Mouse (Mus musculus) midbrain, embryonic 16.5 days (tissue): ENCODE results near the gene Pax5. TPM values are rescaled to one million over a fixed set of nuclear protein-coding genes. Genes with fewer than 3 reads are reported as not detected.

Source experiments
- ATAC-seq: fragments of 200-750 bp; cut with Nextera tagmentation; 2 replicates; pipeline ENCODE4 v1.8.0; 2017; ENCODE audit warnings: moderate TSS enrichment
- H3K27ac ChIP-seq: fragments of 300-500 bp; sonication (generic); 2 replicates; pipeline ENCODE4 v1.5.1; 2014; ENCODE audit warnings: mild to moderate bottlenecking, low read length, mixed read lengths
- H3K27me3 ChIP-seq: fragments of 300-500 bp; sonication (generic); 2 replicates; pipeline ENCODE4 v1.6.1; 2014; ENCODE audit warnings: low read depth, low read length, mixed read lengths; ENCODE audit not compliant: control insufficient read depth, insufficient read depth
- H3K36me3 ChIP-seq: fragments of 300-500 bp; sonication (generic); 2 replicates; pipeline ENCODE4 v1.6.1; 2014; ENCODE audit warnings: mild to moderate bottlenecking, low read length, moderate library complexity, mixed read lengths; ENCODE audit not compliant: control insufficient read depth, insufficient read depth
- H3K4me1 ChIP-seq: fragments of 300-500 bp; sonication (generic); 2 replicates; pipeline ENCODE4 v1.6.1; 2014; ENCODE audit warnings: mild to moderate bottlenecking, low read length, mixed read lengths; ENCODE audit not compliant: control insufficient read depth, insufficient read depth
- H3K4me2 ChIP-seq: fragments of 300-500 bp; sonication (generic); 2 replicates; pipeline ENCODE4 v1.6.1; 2014; ENCODE audit warnings: mild to moderate bottlenecking, low read length, mixed read lengths
- H3K4me3 ChIP-seq: fragments of 300-500 bp; sonication (generic); 2 replicates; pipeline ENCODE4 v1.5.1; 2014; ENCODE audit warnings: low read depth, mild to moderate bottlenecking, low read length, moderate library complexity, mixed read lengths
- H3K9ac ChIP-seq: fragments of 300-500 bp; sonication (generic); 2 replicates; pipeline ENCODE4 v1.6.1; 2014; ENCODE audit warnings: low read depth, low read length, mixed read lengths
- H3K9me3 ChIP-seq: fragments of 300-500 bp; sonication (generic); replicated peaks from 2 replicates; pipeline ENCODE4 v1.6.1; 2014; ENCODE audit warnings: mild to moderate bottlenecking, low read length, mixed read lengths; ENCODE audit not compliant: control insufficient read depth, poor library complexity, severe bottlenecking
- WGBS: fragments of 180-500 bp; shearing (Covaris S2); extraction: QIAGEN DNeasy Blood & Tissue Kit; methylation state at CpG from one replicate; pipeline ENCODE4 v1.1.7; 2014; 5-methylcytosine and 5-hydroxymethylcytosine counted together
- polyA plus RNA-seq: library from polyadenylated mRNA; unstranded; fragments of >200 nt; fragmentation: Nextera tagmentation; extraction: Ambion mirVana; gene quantifications from 2 replicates; pipeline ENCODE4 v1.2.1, GENCODE M21; 2015

Gene Pax5
- polyA plus RNA-seq, 1 experiment from 2014 or later = 3.6 TPM

DNA sequence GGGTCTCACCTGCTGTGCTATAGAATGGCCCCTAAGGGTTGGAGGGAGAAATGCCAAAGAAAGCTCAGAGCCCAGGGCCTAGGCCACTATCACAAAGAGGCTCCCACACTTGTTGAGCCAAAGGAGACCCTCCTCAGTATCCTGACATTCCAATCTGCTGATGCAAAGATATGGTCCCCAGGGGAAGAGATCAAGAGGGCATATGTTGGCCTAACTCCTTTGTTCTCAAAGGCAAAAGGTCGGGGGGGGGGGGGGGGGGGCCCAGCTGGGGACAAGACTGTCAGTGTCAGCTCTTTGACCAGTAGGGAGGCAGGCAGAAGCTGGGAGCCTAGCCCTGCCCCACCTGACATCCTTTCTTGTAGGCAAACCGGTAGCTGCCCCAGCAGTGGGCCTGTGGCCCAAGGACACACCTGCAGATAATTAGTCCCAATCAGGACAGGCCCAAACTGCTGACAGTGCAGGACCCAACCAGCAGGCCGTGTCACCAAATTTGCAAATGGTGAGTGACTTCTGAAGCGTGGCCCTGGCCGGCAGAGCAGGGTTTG is 108.0 kb downstream of the Pax5 start:
- no peak overlapping the region for H3K9ac ChIP-seq
- H3K4me2 ChIP-seq = no peak overlapping the region
- no peaks in the 10 kb centered on the region for H3K27me3 ChIP-seq
- 18% methylated on average over 5 of the region's 5 CpGs for WGBS
- H3K27ac ChIP-seq = no peak overlapping the region
- peaks cover 10% of the 10 kb centered on the region for H3K4me1 ChIP-seq
- no peak for ATAC-seq
- H3K36me3 ChIP-seq = no peaks in the 10 kb centered on the region
- no peak overlapping the region for H3K4me3 ChIP-seq
- H3K9me3 ChIP-seq = no peaks in the 10 kb centered on the region

GRCm38 (mm10) chr4:44601370-44601769 is 108.9 kb downstream of the Pax5 start:
- WGBS = 63% methylated on average over 8 of the region's 8 CpGs
- no peaks in the 10 kb centered on the region for H3K36me3 ChIP-seq
- no peak overlapping the region for H3K4me2 ChIP-seq
- no peaks in the 10 kb centered on the region for H3K27me3 ChIP-seq
- H3K27ac ChIP-seq = no peak overlapping the region
- no peak overlapping the region for H3K4me3 ChIP-seq
- no peaks in the 10 kb centered on the region for H3K9me3 ChIP-seq
- H3K9ac ChIP-seq = no peak overlapping the region
- ATAC-seq = no peak
- peaks cover 10% of the 10 kb centered on the region for H3K4me1 ChIP-seq

- Histone ChIP-seq H3K27me3 (no peaks in the 10 kb centered on the region), H3K4me2 (no peak overlapping the region), H3K9me3 (no peaks in the 10 kb centered on the region), H3K27ac (no peak overlapping the region), H3K36me3 (no peaks in the 10 kb centered on the region), H3K9ac (no peak overlapping the region), H3K4me1 (peaks cover 10% of the 10 kb centered on the region), H3K4me3 (no peak overlapping the region)
- 36% methylated on average over 5 of the region's 5 CpGs for WGBS
- ATAC-seq = no peak
Measured at GRCm38 (mm10) chr4:44600875-44601274, 109.4 kb downstream of the Pax5 start.

GRCm38 (mm10) chr4:44597965-44598364 is 112.3 kb downstream of the Pax5 start:
- no peaks in the 10 kb centered on the region for H3K9me3 ChIP-seq
- WGBS = 81% methylated on average over 9 of the region's 9 CpGs

GRCm38 (mm10) chr4:44593091-44593490 is 117.2 kb downstream of the Pax5 start:
- no peak for ATAC-seq
- Histone ChIP-seq H3K4me3 (no peak overlapping the region), H3K27ac (no peak overlapping the region)

More at GRCm38 (mm10) chr4:44597965-44598364, 112.3 kb downstream of the Pax5 start:
- peaks cover 10% of the 10 kb centered on the region for H3K4me1 ChIP-seq
- no peaks in the 10 kb centered on the region for H3K27me3 ChIP-seq
- no peak overlapping the region for H3K4me3 ChIP-seq
- no peak overlapping the region for H3K27ac ChIP-seq
- no peaks in the 10 kb centered on the region for H3K36me3 ChIP-seq
- no peak overlapping the region for H3K4me2 ChIP-seq
- no peak overlapping the region for H3K9ac ChIP-seq
- ATAC-seq = no peak

DNA sequence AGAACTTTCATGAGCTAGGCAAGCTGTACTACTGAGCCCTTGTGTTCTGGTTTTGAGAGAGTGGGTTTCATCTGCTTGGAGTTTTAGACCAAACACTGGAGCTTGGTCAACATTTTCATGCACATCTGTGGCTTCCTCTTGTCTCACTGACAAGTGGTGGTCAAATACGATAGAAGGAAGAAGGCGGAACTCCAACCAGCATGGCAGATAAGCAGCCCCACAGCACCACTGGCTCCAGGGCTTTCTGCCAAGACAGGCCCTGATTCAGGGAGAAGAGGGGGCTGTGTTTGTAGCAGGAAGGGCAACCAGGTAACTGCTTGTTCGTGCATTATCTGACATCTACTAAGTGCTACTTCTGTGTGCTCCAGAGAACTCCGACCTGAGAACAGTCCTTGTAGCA is 127.6 kb downstream of the Pax5 start:
- no peaks in the 10 kb centered on the region for H3K27me3 ChIP-seq
- no peak overlapping the region for H3K27ac ChIP-seq
- H3K9me3 ChIP-seq = no peaks in the 10 kb centered on the region
- H3K4me2 ChIP-seq = no peak overlapping the region
- H3K36me3 ChIP-seq = no peaks in the 10 kb centered on the region
- no peaks in the 10 kb centered on the region for H3K4me1 ChIP-seq
- no peak for ATAC-seq
- no peak overlapping the region for H3K4me3 ChIP-seq
- H3K9ac ChIP-seq = no peak overlapping the region
- 92% methylated on average over 4 of the region's 4 CpGs for WGBS

More at GRCm38 (mm10) chr4:44593091-44593490, 117.2 kb downstream of the Pax5 start:
- Histone ChIP-seq H3K9ac (no peak overlapping the region), H3K4me1 (no peaks in the 10 kb centered on the region), H3K9me3 (no peaks in the 10 kb centered on the region), H3K4me2 (no peak overlapping the region), H3K27me3 (no peaks in the 10 kb centered on the region), H3K36me3 (no peaks in the 10 kb centered on the region)
- 92% methylated on average over 2 of the region's 2 CpGs for WGBS

- no peak overlapping the region for H3K27ac ChIP-seq
- peaks cover 4% of the 10 kb centered on the region for H3K4me1 ChIP-seq
- no peak overlapping the region for H3K4me2 ChIP-seq
- no peak overlapping the region for H3K4me3 ChIP-seq
- no peaks in the 10 kb centered on the region for H3K9me3 ChIP-seq
- peaks cover 4% of the 10 kb centered on the region; the same call in 1 of the 2 replicates for H3K27me3 ChIP-seq
- H3K9ac ChIP-seq = no peak overlapping the region
- 64% methylated on average over 5 of the region's 5 CpGs for WGBS
- no peaks in the 10 kb centered on the region for H3K36me3 ChIP-seq
- ATAC-seq = no peak
Measured at GRCm38 (mm10) chr4:44578591-44578990, 131.7 kb downstream of the Pax5 start.

GRCm38 (mm10) chr4:44577293-44577692 is 133.0 kb downstream of the Pax5 start:
- ATAC-seq = no peak
- H3K4me3 ChIP-seq = no peak overlapping the region

GRCm38 (mm10) chr4:44576786-44577185 is 133.5 kb downstream of the Pax5 start:
- Histone ChIP-seq H3K27me3 (peaks cover 4% of the 10 kb centered on the region; the same call in 1 of the 2 replicates), H3K4me2 (no peak overlapping the region), H3K9ac (no peak overlapping the region), H3K4me3 (no peak overlapping the region), H3K9me3 (no peaks in the 10 kb centered on the region), H3K36me3 (no peaks in the 10 kb centered on the region), H3K4me1 (peaks cover 4% of the 10 kb centered on the region), H3K27ac (no peak overlapping the region)
- ATAC-seq = no peak
- 19% methylated on average over 5 of the region's 5 CpGs for WGBS

More at GRCm38 (mm10) chr4:44577293-44577692, 133.0 kb downstream of the Pax5 start:
- Histone ChIP-seq H3K27ac (no peak overlapping the region), H3K9ac (no peak overlapping the region), H3K36me3 (no peaks in the 10 kb centered on the region), H3K27me3 (peaks cover 4% of the 10 kb centered on the region; the same call in 1 of the 2 replicates), H3K4me1 (peaks cover 4% of the 10 kb centered on the region), H3K4me2 (no peak overlapping the region), H3K9me3 (no peaks in the 10 kb centered on the region)
- WGBS = 49% methylated on average over 5 of the region's 5 CpGs
